Mouse (Mus musculus) frontal cortex, postnatal 10 days (tissue): ENCODE results near the gene Gm26558.
A peak's percentile ranks its signal among the peaks of the same experiment; 100 is the strongest.

Source experiments
- DNase-seq, 2 experiments: peaks; one replicate each; pipeline ENCODE4 v3.0.0; 2022; ENCODE audit warnings: low spot score in 2 of 2, mixed read lengths in 1 of 2

The Gm26558 gene

GRCm38 (mm10) chr2:70661715-70662495 lies at the start of gene Gm26558:
Gene Gm26558 (minus strand): TSS chr2:70662108.
- peak; percentile 12 to 22 for DNase-seq

DNA sequence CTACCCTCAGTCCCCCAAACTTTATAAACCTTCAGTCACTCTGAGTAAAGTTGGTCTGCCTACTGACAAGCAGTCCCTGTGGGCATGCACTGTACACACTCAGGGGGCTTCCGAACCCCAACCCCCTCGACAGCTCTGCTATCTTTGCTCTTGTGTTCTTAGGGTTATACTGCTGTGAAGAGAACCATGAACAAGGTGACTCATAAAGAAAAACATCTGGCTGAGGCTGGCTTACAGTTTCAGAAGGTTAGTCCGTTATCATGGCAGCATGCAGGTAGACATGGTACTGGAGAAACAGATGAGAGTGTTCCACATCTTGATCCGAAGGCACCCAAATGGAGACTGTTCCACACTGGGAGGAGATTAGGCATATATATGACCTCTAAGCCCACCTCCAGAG lies 49.0 kb upstream of the Gm26558 start:
- DNase-seq, result no peak

- no peak for DNase-seq
Measured at GRCm38 (mm10) chr2:70710236-70710635, 48.3 kb upstream of the Gm26558 start.

DNA sequence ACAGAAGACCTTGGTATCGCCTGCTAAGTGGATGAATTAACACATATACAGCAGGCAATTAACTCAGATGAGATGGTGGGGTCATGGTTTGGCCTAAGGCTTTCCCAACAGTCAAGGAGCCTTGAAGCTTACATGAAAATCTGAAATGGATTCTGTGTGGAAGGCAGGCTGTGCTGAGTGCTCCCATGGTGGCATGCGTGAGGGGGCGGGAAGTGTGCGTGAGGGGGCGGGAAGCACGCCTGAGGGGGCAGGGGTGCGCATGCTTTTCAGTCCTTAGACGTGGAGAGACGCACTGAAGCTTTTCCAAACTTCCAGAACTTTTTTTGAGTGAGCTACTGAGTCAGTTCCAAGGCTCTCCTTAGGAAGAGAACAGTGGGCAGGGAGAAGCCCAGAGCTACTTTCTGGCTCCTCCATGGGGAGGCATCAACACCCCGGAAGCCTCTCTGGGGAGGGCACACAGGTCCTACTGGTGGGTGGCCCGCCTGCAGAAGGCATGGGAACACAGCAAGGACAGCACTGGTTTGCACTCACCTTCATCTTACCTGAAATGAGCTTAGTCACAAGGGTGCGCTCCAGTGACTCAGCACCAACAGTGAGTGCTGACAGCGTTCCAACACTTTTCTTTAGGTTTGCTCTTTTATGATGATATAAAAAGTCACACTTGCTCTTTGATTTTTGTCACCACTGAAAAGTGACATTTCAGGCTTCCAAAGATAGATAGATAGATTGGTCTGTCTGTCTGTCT lies 47.2 kb upstream of the Gm26558 start:
- no peak for DNase-seq

GRCm38 (mm10) chr2:70702403-70702802 lies 40.5 kb upstream of the Gm26558 start:
- DNase-seq, result no peak

GRCm38 (mm10) chr2:70701571-70701970 lies 39.7 kb upstream of the Gm26558 start:
- DNase-seq, result no peak

DNA sequence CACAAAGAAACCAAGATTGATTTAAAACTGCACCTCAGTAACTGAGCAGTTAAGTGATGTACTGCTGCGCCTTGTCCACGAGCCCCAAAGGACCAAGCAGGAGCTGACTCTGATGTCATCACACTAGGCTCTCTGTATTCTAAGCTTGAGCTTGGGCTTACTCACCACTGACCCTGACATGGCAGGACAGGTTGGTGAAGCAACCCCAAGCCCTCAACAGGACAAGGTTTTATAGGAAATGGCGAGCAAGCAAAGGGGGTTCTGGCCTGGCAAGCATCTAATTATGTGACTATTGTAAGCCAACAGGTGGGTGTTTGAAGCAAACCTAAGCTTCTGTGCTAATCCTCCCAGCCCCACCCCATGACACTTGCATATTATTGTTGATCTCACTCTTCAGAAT lies 38.9 kb upstream of the Gm26558 start:
- no peak for DNase-seq

GRCm38 (mm10) chr2:70695712-70696111 lies 33.8 kb upstream of the Gm26558 start:
- DNase-seq, result no peak

- no peak for DNase-seq
Measured at GRCm38 (mm10) chr2:70690195-70690594, 28.3 kb upstream of the Gm26558 start.

DNA sequence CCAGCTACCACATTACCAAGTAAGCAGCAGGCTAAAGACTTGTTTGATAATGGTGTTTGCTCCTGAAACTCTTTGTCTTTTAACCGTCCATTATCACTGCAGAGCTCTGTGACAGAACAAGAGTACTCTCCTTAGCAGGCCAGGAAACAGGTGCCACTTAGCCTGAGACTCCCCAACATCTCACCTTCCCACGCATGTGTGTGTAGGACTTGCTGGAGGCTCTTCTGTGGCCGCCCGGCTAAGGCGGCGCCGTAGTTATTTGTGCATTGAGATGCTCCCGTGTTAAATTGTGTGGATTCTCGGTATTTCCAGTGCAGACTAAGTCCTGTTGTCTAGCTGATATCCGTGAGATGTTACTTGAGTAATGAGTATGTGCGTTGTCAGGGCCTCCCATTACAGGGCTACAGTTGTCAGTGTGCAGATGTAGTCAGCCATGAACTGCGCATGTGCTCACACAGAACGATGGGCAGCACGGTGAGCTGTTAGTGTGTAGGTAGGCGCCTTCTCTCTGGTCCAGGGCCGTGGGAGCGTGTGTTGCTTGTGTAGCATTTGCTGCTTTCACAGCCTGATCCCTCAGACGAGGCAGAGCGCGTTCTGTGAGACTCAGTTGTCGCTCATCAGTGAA lies 26.7 kb upstream of the Gm26558 start:
- DNase-seq, result no peak

DNA sequence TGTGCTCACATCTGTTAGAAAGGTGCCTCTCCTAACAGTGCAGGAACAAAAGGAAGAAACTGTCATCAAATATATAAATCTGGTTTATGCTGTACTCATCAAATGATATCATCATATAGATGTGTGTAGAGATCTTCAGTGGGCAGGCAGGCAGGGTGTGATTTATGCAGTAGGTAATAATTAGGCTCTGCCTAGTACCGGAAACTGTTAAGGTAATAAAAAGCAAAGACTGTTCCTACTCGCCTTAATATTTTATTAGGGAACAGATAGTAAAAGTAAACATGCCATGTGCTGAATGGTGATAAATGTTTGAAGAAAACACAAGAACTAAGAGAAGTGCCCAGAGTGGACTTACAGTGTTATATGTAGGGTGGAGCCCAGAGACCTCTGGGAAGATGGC lies 20.4 kb upstream of the Gm26558 start:
- DNase-seq, result no peak

- DNase-seq, result no peak
Measured at GRCm38 (mm10) chr2:70673445-70674126, 11.7 kb upstream of the Gm26558 start.

- DNase-seq, result no peak
Measured at GRCm38 (mm10) chr2:70672476-70672875, 10.6 kb upstream of the Gm26558 start.

DNA sequence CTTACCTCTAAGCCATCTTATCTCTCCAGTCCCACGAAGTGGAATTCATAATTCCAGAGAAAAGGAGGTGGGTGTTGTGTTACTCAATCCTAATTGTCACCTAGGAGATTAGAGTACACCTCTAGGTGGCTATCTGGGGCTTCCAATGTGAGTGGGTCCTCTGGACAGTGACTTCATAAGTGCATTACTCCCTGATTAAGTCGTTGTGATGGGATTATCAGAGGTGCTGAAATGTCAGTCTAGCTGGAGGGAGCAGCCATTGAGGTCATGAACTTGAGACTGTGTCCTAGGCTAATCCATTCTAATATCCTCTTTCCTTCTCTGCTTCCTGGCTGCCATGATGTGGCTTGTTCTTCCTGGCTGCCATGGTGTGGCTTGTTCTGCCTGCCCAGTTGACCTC lies 8.0 kb upstream of the Gm26558 start:
- no peak for DNase-seq

DNA sequence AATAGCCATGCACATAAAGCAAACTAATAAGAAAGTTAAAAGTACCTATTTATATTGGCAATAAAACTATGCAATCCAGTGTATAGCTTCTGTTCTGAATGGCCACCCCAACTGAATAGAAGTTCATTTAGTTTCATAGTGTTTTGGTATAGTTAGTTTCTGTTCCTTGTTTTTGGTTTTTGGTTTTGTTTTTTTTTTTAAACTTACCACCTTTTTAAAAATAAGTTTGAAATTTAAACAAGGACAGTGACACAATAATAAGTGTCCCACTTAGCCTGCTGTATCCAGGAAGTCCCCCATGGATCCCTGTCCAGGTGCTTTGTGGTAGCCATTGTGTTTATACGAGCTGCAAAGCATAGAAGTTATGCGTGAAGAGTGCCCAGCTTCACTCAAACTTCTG lies 7.3 kb upstream of the Gm26558 start:
- no peak for DNase-seq

DNA sequence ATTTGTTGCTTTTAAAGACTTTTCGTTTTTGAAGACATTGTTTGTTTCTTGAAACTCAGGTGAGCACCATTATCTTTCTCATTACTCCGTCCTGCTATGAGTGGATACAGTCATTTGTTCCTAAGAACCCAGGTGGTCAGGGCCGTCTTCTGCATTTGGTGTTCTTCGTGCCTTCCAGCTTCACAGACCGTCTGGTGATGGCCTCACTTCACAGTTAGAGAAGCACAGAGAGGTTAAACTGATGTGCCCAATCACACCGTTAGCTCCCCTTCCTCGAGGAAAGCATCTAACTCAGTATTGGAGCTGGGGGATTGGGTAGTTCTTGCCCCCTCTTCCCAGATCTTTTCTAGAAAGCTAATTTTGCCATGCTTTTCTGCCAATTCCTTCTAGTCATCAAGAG lies 5.1 kb upstream of the Gm26558 start:
- DNase-seq, result no peak

- no peak for DNase-seq
Measured at GRCm38 (mm10) chr2:70663764-70664163, 1.9 kb upstream of the Gm26558 start.

DNA sequence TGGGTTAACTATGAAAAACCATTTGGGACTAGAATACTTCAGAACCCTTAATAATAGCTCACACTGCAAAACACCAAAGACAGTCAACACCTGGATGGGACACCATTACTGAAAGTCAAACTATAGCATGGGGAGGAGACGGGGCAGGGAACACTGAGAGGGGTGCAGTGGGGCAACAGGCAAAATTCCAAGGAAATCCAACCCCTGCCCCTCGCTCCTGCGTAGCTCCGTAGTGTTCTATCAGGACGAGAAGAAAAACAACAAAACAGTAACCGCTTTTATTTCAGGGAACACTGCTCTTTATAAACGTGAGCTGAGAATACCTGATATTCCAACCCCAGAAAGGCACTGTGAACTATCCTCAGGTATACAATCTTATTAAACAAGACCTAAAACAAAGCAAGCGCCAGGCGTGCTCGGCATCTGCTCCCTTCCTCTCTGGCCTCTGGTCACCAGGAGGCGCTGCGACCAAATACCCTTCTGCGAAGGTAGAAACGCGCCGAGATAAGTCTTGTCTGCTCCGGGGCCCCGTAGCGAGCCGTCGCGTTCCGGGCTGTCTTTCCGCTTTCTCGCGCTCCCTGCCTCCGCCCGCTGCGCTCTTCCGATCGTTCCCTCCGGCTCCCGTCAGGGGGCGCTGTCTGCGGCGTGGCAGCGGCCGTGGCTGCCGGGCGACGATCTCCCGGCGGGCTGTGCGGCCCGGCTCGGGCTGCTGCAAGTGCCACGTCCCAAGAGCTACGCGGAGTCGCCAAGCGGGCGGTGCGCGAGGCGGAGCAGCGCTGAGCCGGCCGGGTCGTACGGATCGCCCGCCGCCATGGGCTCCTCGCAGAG lies 807 bp downstream of the Gm26558 start, which contains the start of gene Gorasp2:
Gorasp2 (plus strand) TSS at position 690 of the 828 bp plus-strand sequence.
- peak; percentile 90 to 94 for DNase-seq

GRCm38 (mm10) chr2:70657083-70657482 lies 4.8 kb downstream of the Gm26558 start:
- no peak for DNase-seq

DNA sequence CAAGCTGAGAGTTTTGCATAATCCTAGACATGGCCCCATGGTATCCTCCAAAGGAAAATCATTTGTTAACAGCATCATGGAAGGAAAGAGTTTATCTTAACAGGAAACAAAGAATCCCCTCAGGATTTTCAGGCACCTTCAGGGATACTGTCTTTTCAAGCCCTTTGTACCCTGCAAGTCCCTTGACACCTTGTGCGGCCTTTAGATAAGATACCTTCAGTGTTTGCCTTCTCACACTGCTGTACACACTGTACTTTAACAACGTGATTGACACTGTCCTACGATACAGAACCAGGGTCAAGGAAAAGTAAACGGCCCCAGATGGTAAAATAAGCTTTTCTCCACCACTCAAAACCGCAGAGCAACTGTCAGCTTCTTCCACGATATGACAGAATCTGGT lies 10.1 kb downstream of the Gm26558 start:
- DNase-seq, result no peak

- DNase-seq, result no peak
Measured at GRCm38 (mm10) chr2:70649471-70649870, 12.4 kb downstream of the Gm26558 start.
